Comparison of ENCODE assay signal across 9 mouse cellular contexts in genomic region chr15:4376221-4376631, GRCm38 (mm10). TPM values are rescaled to one million over a fixed set of nuclear protein-coding genes. Genes with fewer than 3 reads are reported as not detected.
DNase-seq lines count a peak whose midpoint lies in the region; ATAC-seq and TF ChIP-seq lines count a peak whose summit lies in the region.
"Had no signal": no experiment of that assay in that cellular context is flagged by ENCODE, and none has a peak within 500 bp of the region (broad histone marks: within the 10 kb centered on the region; RNA-seq: fewer than 3 reads in every experiment).

No protein-coding gene starts in this region.

- H3K4me2 ChIP-seq in midbrain, postnatal 0 days (ENCODE audit: low read depth, low read length, poor library complexity, severe bottlenecking) = peak overlapping the region; percentile 65

- H3K9me3 ChIP-seq in midbrain, postnatal 0 days (ENCODE audit: low read length) = no peaks in the 10 kb centered on the region

- 9% methylated on average over 8 of the region's 8 CpGs for WGBS in midbrain, postnatal 0 days

- intact Hi-C loops in left cerebral cortex, postnatal 14 days (cut with DNase I) = loop anchor here (10.0 kb wide), 1 partner anchor 689 kb away; the partner anchor contains the start of gene C7
- intact Hi-C loops in left cerebral cortex, postnatal 10 days (cut with DNase I) = no loop called here

- H3K27ac ChIP-seq in midbrain, postnatal 0 days (ENCODE audit: low read depth, low read length) = peak overlapping the region; percentile 69
- H3K27ac ChIP-seq: macrophage had no signal

- H3K9ac ChIP-seq in midbrain, postnatal 0 days (replicated peaks; ENCODE audit: low read length, poor library complexity, severe bottlenecking) = peak overlapping the region; percentile 70

- H3K4me1 ChIP-seq in midbrain, postnatal 0 days (ENCODE audit: insufficient read depth, low read length) = peaks cover 3% of the 10 kb centered on the region; the same call in 1 of the 2 replicates

- peak; percentile 1 to 16 for DNase-seq in left cerebral cortex, postnatal 14 days (ENCODE audit: low spot score in 2 of 2)
- DNase-seq in left cerebral cortex, postnatal 10 days (ENCODE audit: extremely low spot score in 1 of 2, low spot score in 2 of 2) = no peak
- peak; percentile 88 for DNase-seq in cerebellum, adult 9-10 months
- DNase-seq in forelimb bud, embryonic 11.5 days (ENCODE audit: low read depth, low spot score) = peak; percentile 9
- peak; percentile 48 for DNase-seq in midbrain, postnatal 0 days (ENCODE audit: low spot score)
- no peak for DNase-seq in gastrocnemius, adult 8-10 months (ENCODE audit: low spot score in 2 of 2)
- DNase-seq in layer of hippocampus, postnatal 36 days = no peak
- DNase-seq in ovary, postnatal 36 days (ENCODE audit: low spot score) = no peak

- H3K36me3 ChIP-seq in midbrain, postnatal 0 days (ENCODE audit: insufficient read depth, low read length) = no peaks in the 10 kb centered on the region

- peak overlapping the region; percentile 62 for H3K4me3 ChIP-seq in midbrain, postnatal 0 days (ENCODE audit: low read depth, low read length)

- H3K27me3 ChIP-seq in midbrain, postnatal 0 days (ENCODE audit: insufficient read depth, low read length) = no peaks in the 10 kb centered on the region

- ATAC-seq in midbrain, postnatal 0 days (ENCODE audit: low FRiP score) = peak; percentile 42; the same call in 1 of the 2 replicates

- no peak for TF ChIP-seq CTCF in midbrain, postnatal 0 days (IDR thresholded peaks at IDR 0.05)

RNA-seq across cellular contexts. Expression of gene Plcxd3, which starts 0.9 kb away (rescaled TPM):
- total RNA-seq in left cerebral cortex, postnatal 14 days (2021) = 10 to 100 TPM; 30.8 to 36.1 TPM
- 10 to 100 TPM; 46.4 to 47.0 TPM for total RNA-seq in left cerebral cortex, postnatal 10 days (2021)
- 64.6 and 82.5 TPM in 2 replicates for total RNA-seq in midbrain, postnatal 0 days (2014; rRNA removed)
- polyA plus RNA-seq in midbrain, postnatal 0 days (2015; fragmentation: Nextera tagmentation; extraction: Ambion mirVana) = 90.5 and 100 TPM in 2 replicates
- total RNA-seq in gastrocnemius, adult 8-10 months (2022) = under 1 TPM in 3 of 4 experiments, not detected in 1; 0.12 to 0.40 (median 0.21) TPM
- total RNA-seq in layer of hippocampus, postnatal 36 days (2021) = 10 to 100 TPM; 21.5 to 23.2 TPM
- polyA plus RNA-seq: macrophage had no signal

Comparison
In these comparisons a context has a peak if more than half of its experiments do, and no peak if none do; other contexts are left out.
1. DNase-seq: peak in left cerebral cortex, postnatal 14 days (2 of 2), cerebellum, adult 9-10 months (single experiment), forelimb bud, embryonic 11.5 days (single experiment) and midbrain, postnatal 0 days (single experiment); none in left cerebral cortex, postnatal 10 days (0 of 2), gastrocnemius, adult 8-10 months (0 of 2), layer of hippocampus, postnatal 36 days (0 of 2) and ovary, postnatal 36 days (single experiment).
2. RNA of gene Plcxd3, which starts 0.9 kb away (total RNA-seq): 64.6 to 82.5 TPM in midbrain, postnatal 0 days, 46.4 to 47.0 TPM in left cerebral cortex, postnatal 10 days, 30.8 to 36.1 TPM in left cerebral cortex, postnatal 14 days and 21.5 to 23.2 TPM in layer of hippocampus, postnatal 36 days; 0.12 to 0.40 TPM in gastrocnemius, adult 8-10 months; every median in the first group is over 10 times any median in the second.